Mouse (Mus musculus) embryonic fibroblast, embryonic 13.5 days (primary cell): Measurements from ENCODE around the gene C2cd4b. TPM values are rescaled to one million over a fixed set of nuclear protein-coding genes. Genes with fewer than 3 reads are reported as not detected.
"Not testable (repeated sequence)": the region's sequence is repeated elsewhere in the genome, so short reads cannot be mapped to it uniquely, and the experiment has no call there.

Experiments used
- H3K27ac ChIP-seq: 2 replicates; pipeline ENCODE4 v1.5.1; 2012; ENCODE audit warnings: low read length, control low read depth, inconsistent platforms; ENCODE audit not compliant: insufficient read depth
- H3K4me1 ChIP-seq: 2 replicates; pipeline ENCODE4 v1.6.1; 2011; ENCODE audit warnings: low read length; ENCODE audit not compliant: control insufficient read depth, insufficient read depth
- H3K4me3 ChIP-seq: 2 replicates; pipeline ENCODE4 v1.5.1; 2011; ENCODE audit warnings: mild to moderate bottlenecking, control low read depth, low read length; ENCODE audit not compliant: insufficient read depth
- CTCF ChIP-seq: IDR thresholded peaks from 2 replicates; pipeline ENCODE4 v1.5.1; 2011; ENCODE audit warnings: mild to moderate bottlenecking, control low read depth, low read length, moderate library complexity, borderline replicate concordance; ENCODE audit not compliant: insufficient read depth
- POLR2A ChIP-seq: IDR thresholded peaks from 2 replicates; pipeline ENCODE4 v1.6.1; 2011; ENCODE audit warnings: low read depth, mild to moderate bottlenecking, control low read depth, low read length, moderate library complexity
- polyA plus RNA-seq: library from polyadenylated mRNA; stranded (reverse); fragments of >200 nt; gene quantifications from 2 replicates; pipeline ENCODE4 v1.2.4, GENCODE M21; 2011; ENCODE audit warnings: low read depth; ENCODE audit not compliant: missing spikeins, insufficient read length

Gene C2cd4b
- polyA plus RNA-seq, 1 experiment: not detected

- Histone ChIP-seq H3K4me3 (no peak overlapping the region), H3K4me1 (no peaks in the 10 kb centered on the region), H3K27ac (no peak overlapping the region)
- TF ChIP-seq POLR2A: no peak
- no peak for TF ChIP-seq CTCF
These were observed 18.0 kb upstream of the C2cd4b start for GRCm38 (mm10) chr9:67741256-67741655.

DNA sequence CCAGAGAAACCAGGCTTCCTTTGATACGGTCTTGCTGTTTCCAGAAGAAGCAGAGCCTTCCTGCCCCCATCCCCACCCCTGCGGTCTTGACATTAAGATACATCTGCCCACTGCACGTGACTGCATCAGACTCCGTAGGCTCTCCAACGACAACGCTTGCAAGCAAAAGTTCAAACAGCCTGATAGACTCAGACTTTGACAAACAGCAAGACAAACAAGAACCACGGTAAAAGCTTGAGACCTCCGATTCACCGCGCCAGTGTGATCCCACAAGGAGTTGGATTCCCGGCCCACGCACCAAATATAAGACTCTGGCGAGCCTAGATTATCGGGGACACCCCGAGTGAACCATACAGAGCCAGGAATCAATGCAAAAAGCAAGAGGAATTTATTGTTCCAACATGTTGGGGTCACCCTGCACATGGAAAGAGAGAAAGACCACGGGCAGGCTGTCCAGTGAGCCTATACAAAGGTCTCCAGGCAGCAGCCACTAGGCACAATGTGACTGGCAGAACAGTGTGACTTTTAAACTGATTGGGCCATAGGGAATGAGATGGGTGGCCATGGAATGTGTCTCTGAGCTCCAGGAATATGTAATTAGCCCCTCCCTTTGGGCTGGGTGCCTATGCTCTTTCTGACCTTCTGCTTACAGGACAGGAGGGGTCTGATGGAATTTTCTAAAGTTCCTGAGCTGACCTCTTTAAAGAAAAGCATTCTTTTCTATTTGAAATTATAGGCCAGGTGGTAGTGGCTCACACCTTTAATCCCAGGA, 5.6 kb upstream of the C2cd4b start:
- TF ChIP-seq POLR2A (no peak), CTCF (no peak)
- H3K4me3 ChIP-seq: no peak overlapping the region
- no peaks in the 10 kb centered on the region for H3K4me1 ChIP-seq
- H3K27ac ChIP-seq: no peak overlapping the region

GRCm38 (mm10) chr9:67754713-67755112, 4.5 kb upstream of the C2cd4b start:
- Histone ChIP-seq H3K4me3 (no peak overlapping the region), H3K27ac (no peak overlapping the region), H3K4me1 (no peaks in the 10 kb centered on the region)
- no peak for TF ChIP-seq CTCF
- TF ChIP-seq POLR2A: no peak

- no peaks in the 10 kb centered on the region for H3K4me1 ChIP-seq
- H3K4me3 ChIP-seq: no peak overlapping the region
- no peak overlapping the region for H3K27ac ChIP-seq
- peak; percentile 69; the same call in 1 of the 2 replicates for TF ChIP-seq CTCF
- TF ChIP-seq POLR2A: no peak
These were observed 551 bp upstream of the C2cd4b start for GRCm38 (mm10) chr9:67758686-67759085.

GRCm38 (mm10) chr9:67759956-67760764, 923 bp downstream of the C2cd4b start:
- not testable (repeated sequence) for H3K27ac ChIP-seq, H3K4me1 ChIP-seq
- H3K4me3 ChIP-seq: peak overlapping the region; percentile 27

- Histone ChIP-seq H3K4me3 (no peak overlapping the region), H3K27ac (no peak overlapping the region), H3K4me1 (no peaks in the 10 kb centered on the region)
- no peak for TF ChIP-seq POLR2A
- no peak for TF ChIP-seq CTCF
These were observed 1.8 kb downstream of the C2cd4b start for GRCm38 (mm10) chr9:67760991-67761390.

- no peak overlapping the region for H3K27ac ChIP-seq
- no peak overlapping the region for H3K4me3 ChIP-seq
- H3K4me1 ChIP-seq: no peaks in the 10 kb centered on the region
- TF ChIP-seq POLR2A (no peak), CTCF (no peak)
These were observed 4.1 kb downstream of the C2cd4b start for GRCm38 (mm10) chr9:67763326-67763725.

DNA sequence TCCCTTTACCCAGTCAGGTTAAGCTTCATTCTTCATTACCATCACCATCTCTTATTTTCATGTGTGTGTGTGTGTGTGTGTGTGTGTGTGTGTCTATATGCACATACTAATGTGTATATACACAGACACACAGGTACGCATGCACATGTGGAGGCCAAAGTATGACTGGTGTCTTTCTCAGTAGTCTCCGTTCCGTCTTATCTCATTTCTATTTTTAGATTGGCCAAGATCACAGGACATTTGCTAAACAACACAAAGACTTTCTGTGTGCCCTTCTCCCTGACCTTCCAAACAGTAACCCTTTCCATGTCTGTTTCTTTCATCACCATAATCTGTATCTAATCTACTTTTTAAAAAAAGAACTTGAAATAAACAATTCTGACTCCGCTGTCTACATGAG, 7.2 kb downstream of the C2cd4b start:
- Histone ChIP-seq H3K27ac (no peak overlapping the region), H3K4me3 (no peak overlapping the region), H3K4me1 (no peaks in the 10 kb centered on the region)
- no peak for TF ChIP-seq CTCF
- no peak for TF ChIP-seq POLR2A

GRCm38 (mm10) chr9:67766948-67767347, 7.7 kb downstream of the C2cd4b start:
- Histone ChIP-seq H3K4me1 (no peaks in the 10 kb centered on the region), H3K4me3 (no peak overlapping the region), H3K27ac (no peak overlapping the region)
- TF ChIP-seq POLR2A: no peak
- no peak for TF ChIP-seq CTCF

- no peak overlapping the region for H3K27ac ChIP-seq
- no peak overlapping the region for H3K4me3 ChIP-seq
- no peaks in the 10 kb centered on the region for H3K4me1 ChIP-seq
- no peak for TF ChIP-seq CTCF
- no peak for TF ChIP-seq POLR2A
These were observed 9.6 kb downstream of the C2cd4b start for GRCm38 (mm10) chr9:67768843-67769242.
